Mouse (Mus musculus) brain, embryonic 14.5 days (tissue): ENCODE measurements around the gene Ampd3.

Experiments
- CTCF ChIP-seq: fragments of 200-500 bp; IDR thresholded peaks from 2 replicates; pipeline ENCODE4 v1.5.1; 2012; ENCODE audit warnings: inconsistent platforms, mild to moderate bottlenecking, moderate library complexity, borderline replicate concordance; ENCODE audit not compliant: insufficient read depth, insufficient read length; ENCODE audit errors: extremely low read depth
- POLR2A ChIP-seq: fragments of 200-500 bp; IDR thresholded peaks from 2 replicates; pipeline ENCODE4 v1.6.1; 2012; ENCODE audit warnings: mild to moderate bottlenecking, inconsistent platforms, borderline replicate concordance; ENCODE audit not compliant: poor library complexity, insufficient read depth, insufficient read length, severe bottlenecking; ENCODE audit errors: extremely low read depth

GRCm38 (mm10) chr7:110753926-110754330, 14.1 kb upstream of the Ampd3 start:
- TF ChIP-seq POLR2A: no peak
- no peak for TF ChIP-seq CTCF
